Mouse (Mus musculus) heart, embryonic 16.5 days (tissue): ENCODE measurements around the gene Uggt1. TPM values are rescaled to one million over a fixed set of nuclear protein-coding genes. Genes with fewer than 3 reads are reported as not detected.
A peak's percentile ranks its signal among the peaks of the same experiment; 100 is the strongest.

ENCODE experiments used
- ATAC-seq: fragments of 200-750 bp; cut with Nextera tagmentation; replicated peaks from 2 replicates; pipeline ENCODE4 v1.8.0; 2017; ENCODE audit warnings: moderate number of reproducible peaks; ENCODE audit not compliant: insufficient read depth, low FRiP score; ENCODE audit errors: extremely low read depth
- H3K27ac ChIP-seq: fragments of 300-500 bp; sonication (generic); 2 replicates; pipeline ENCODE4 v1.5.1; 2014; ENCODE audit warnings: mild to moderate bottlenecking, low read length, control low read depth, moderate library complexity
- H3K27me3 ChIP-seq: fragments of 300-500 bp; sonication (generic); 2 replicates; pipeline ENCODE4 v1.6.1; 2014; ENCODE audit warnings: low read length, mixed read lengths; ENCODE audit not compliant: control insufficient read depth, insufficient read depth
- H3K36me3 ChIP-seq: fragments of 300-500 bp; sonication (generic); 2 replicates; pipeline ENCODE4 v1.6.1; 2014; ENCODE audit not compliant: control insufficient read depth, insufficient read depth
- H3K4me1 ChIP-seq: fragments of 300-500 bp; sonication (generic); 2 replicates; pipeline ENCODE4 v1.6.1; 2014; ENCODE audit warnings: low read length, mixed read lengths; ENCODE audit not compliant: control insufficient read depth, insufficient read depth
- H3K4me2 ChIP-seq: fragments of 300-500 bp; sonication (generic); 2 replicates; pipeline ENCODE4 v1.6.1; 2014; ENCODE audit warnings: low read depth, mild to moderate bottlenecking, control low read depth, low read length
- H3K4me3 ChIP-seq: fragments of 300-500 bp; sonication (generic); 2 replicates; pipeline ENCODE4 v1.5.1; 2014; ENCODE audit warnings: mild to moderate bottlenecking, control low read depth, low read length
- H3K9ac ChIP-seq: fragments of 300-500 bp; sonication (generic); 2 replicates; pipeline ENCODE4 v1.6.1; 2014; ENCODE audit warnings: low read length, control low read depth
- H3K9me3 ChIP-seq: fragments of 300-500 bp; sonication (generic); replicated peaks from 2 replicates; pipeline ENCODE4 v1.6.1; 2016; ENCODE audit warnings: low read length; ENCODE audit not compliant: control insufficient read depth
- WGBS: fragments of 180-500 bp; shearing (Covaris S2); extraction: QIAGEN DNeasy Blood & Tissue Kit; methylation state at CpG from one replicate; pipeline ENCODE4 v1.1.7; 2014; 5-methylcytosine and 5-hydroxymethylcytosine counted together
- polyA plus RNA-seq: library from polyadenylated mRNA; unstranded; fragments of >200 nt; fragmentation: Nextera tagmentation; extraction: Ambion mirVana; gene quantifications from 2 replicates; pipeline ENCODE4 v1.2.1, GENCODE M21; 2015

Uggt1 gene
- polyA plus RNA-seq, 1 experiment from 2014 or later: 35.9 TPM

GRCm38 (mm10) chr1:36109987-36110386, 134.5 kb downstream of the Uggt1 start:
- H3K4me2 ChIP-seq: no peak overlapping the region
- H3K27ac ChIP-seq: no peak overlapping the region
- H3K9ac ChIP-seq: no peak overlapping the region
- 78% methylated on average over 4 of the region's 4 CpGs for WGBS
- H3K4me1 ChIP-seq: no peaks in the 10 kb centered on the region
- no peak for ATAC-seq
- no peaks in the 10 kb centered on the region for H3K27me3 ChIP-seq
- no peak overlapping the region for H3K4me3 ChIP-seq
- peaks cover 17% of the 10 kb centered on the region for H3K36me3 ChIP-seq
- no peaks in the 10 kb centered on the region for H3K9me3 ChIP-seq

GRCm38 (mm10) chr1:36105917-36106706, 138.4 kb downstream of the Uggt1 start:
- no peak for ATAC-seq
- Histone ChIP-seq H3K36me3 (peaks cover 39% of the 10 kb centered on the region), H3K9me3 (no peaks in the 10 kb centered on the region), H3K27ac (no peak overlapping the region), H3K27me3 (no peaks in the 10 kb centered on the region), H3K4me2 (no peak overlapping the region), H3K4me1 (no peaks in the 10 kb centered on the region; the same call in 1 of the 2 replicates), H3K9ac (no peak overlapping the region), H3K4me3 (no peak overlapping the region)
- WGBS: 88% methylated on average over 11 of the region's 11 CpGs

GRCm38 (mm10) chr1:36100371-36100770, 144.1 kb downstream of the Uggt1 start:
- H3K36me3 ChIP-seq: peaks cover 26% of the 10 kb centered on the region
- no peak overlapping the region for H3K27ac ChIP-seq
- H3K4me2 ChIP-seq: no peak overlapping the region
- no peaks in the 10 kb centered on the region for H3K9me3 ChIP-seq
- H3K4me1 ChIP-seq: peaks cover 21% of the 10 kb centered on the region
- no peaks in the 10 kb centered on the region for H3K27me3 ChIP-seq
- no peak overlapping the region for H3K9ac ChIP-seq
- no peak for ATAC-seq
- no peak overlapping the region for H3K4me3 ChIP-seq
- WGBS: 85% methylated on average over 3 of the region's 3 CpGs

GRCm38 (mm10) chr1:36098432-36098831, 146.1 kb downstream of the Uggt1 start:
- Histone ChIP-seq H3K9me3 (no peaks in the 10 kb centered on the region), H3K4me2 (no peak overlapping the region; the same call in 1 of the 2 replicates), H3K4me1 (peaks cover 27% of the 10 kb centered on the region), H3K4me3 (no peak overlapping the region), H3K9ac (peak overlapping the region; percentile 49; the same call in 1 of the 2 replicates), H3K27ac (peak overlapping the region; percentile 76), H3K36me3 (peaks cover 15% of the 10 kb centered on the region), H3K27me3 (no peaks in the 10 kb centered on the region)
- 60% methylated on average over 4 of the region's 4 CpGs for WGBS
- 0 out of 2 replicates have a peak, but pooled peaks have one; percentile 30 for ATAC-seq

GRCm38 (mm10) chr1:36095423-36096272, 148.9 kb downstream of the Uggt1 start:
- H3K4me1 ChIP-seq: peaks cover 36% of the 10 kb centered on the region
- H3K4me3 ChIP-seq: no peak overlapping the region
- no peak overlapping the region for H3K4me2 ChIP-seq
- no peak overlapping the region for H3K9ac ChIP-seq
- peaks cover 7% of the 10 kb centered on the region for H3K36me3 ChIP-seq
- no peaks in the 10 kb centered on the region for H3K9me3 ChIP-seq
- H3K27ac ChIP-seq: peak overlapping the region; percentile 8; the same call in 1 of the 2 replicates
- WGBS: 52% methylated on average over 12 of the region's 12 CpGs
- peak; percentile 63 for ATAC-seq
- no peaks in the 10 kb centered on the region for H3K27me3 ChIP-seq

- WGBS: 94% methylated on average over 8 of the region's 8 CpGs
- H3K4me3 ChIP-seq: no peak overlapping the region
- no peak for ATAC-seq
- H3K36me3 ChIP-seq: peaks cover 7% of the 10 kb centered on the region
- H3K4me1 ChIP-seq: peaks cover 52% of the 10 kb centered on the region
- H3K27ac ChIP-seq: no peak overlapping the region
- H3K9me3 ChIP-seq: no peaks in the 10 kb centered on the region
- H3K9ac ChIP-seq: no peak overlapping the region
- no peaks in the 10 kb centered on the region for H3K27me3 ChIP-seq
- no peak overlapping the region for H3K4me2 ChIP-seq
These were observed 150.8 kb downstream of the Uggt1 start for GRCm38 (mm10) chr1:36093741-36094140.

GRCm38 (mm10) chr1:36091246-36091645, 153.3 kb downstream of the Uggt1 start:
- Histone ChIP-seq H3K9ac (no peak overlapping the region), H3K4me2 (no peak overlapping the region), H3K9me3 (no peaks in the 10 kb centered on the region), H3K27ac (no peak overlapping the region), H3K4me1 (peaks cover 55% of the 10 kb centered on the region), H3K4me3 (no peak overlapping the region), H3K27me3 (no peaks in the 10 kb centered on the region), H3K36me3 (peaks cover 10% of the 10 kb centered on the region)
- ATAC-seq: no peak
- WGBS: 69% methylated on average over 6 of the region's 6 CpGs

- 0 out of 2 replicates have a peak, but pooled peaks have one; percentile 1 for ATAC-seq
- Histone ChIP-seq H3K4me1 (peaks cover 50% of the 10 kb centered on the region), H3K9ac (no peak overlapping the region; the same call in 1 of the 2 replicates)
These were observed 153.8 kb downstream of the Uggt1 start for GRCm38 (mm10) chr1:36090722-36091110.

More at GRCm38 (mm10) chr1:36090722-36091110, 153.8 kb downstream of the Uggt1 start:
- Histone ChIP-seq H3K4me3 (no peak overlapping the region), H3K4me2 (no peak overlapping the region), H3K27me3 (no peaks in the 10 kb centered on the region), H3K36me3 (peaks cover 14% of the 10 kb centered on the region), H3K9me3 (peaks cover 2% of the 10 kb centered on the region; the same call in 1 of the 2 replicates), H3K27ac (0 out of 2 replicates have a peak overlapping the region, but pooled peaks have one; percentile 5)
- 87% methylated on average over 4 of the region's 4 CpGs for WGBS
